Mouse (Mus musculus): ENCODE results near the gene Heatr6.

The Heatr6 gene

GRCm38 (mm10) chr11:83815191-83815590, 61.7 kb downstream of the Heatr6 start:
- DNase-seq, result no peak

- DNase-seq, result peak; percentile 50
Measured at GRCm38 (mm10) chr11:83815628-83816027, 62.1 kb downstream of the Heatr6 start.

GRCm38 (mm10) chr11:83817048-83817447, 63.6 kb downstream of the Heatr6 start:
- no peak for DNase-seq

GRCm38 (mm10) chr11:83817994-83818393, 64.5 kb downstream of the Heatr6 start:
- DNase-seq, result no peak

- DNase-seq, result no peak
Measured at GRCm38 (mm10) chr11:83818591-83819127, 65.2 kb downstream of the Heatr6 start.

- DNase-seq, result no peak
Measured at GRCm38 (mm10) chr11:83819806-83820483, 66.4 kb downstream of the Heatr6 start.

GRCm38 (mm10) chr11:83826142-83826541, 72.6 kb downstream of the Heatr6 start:
- DNase-seq, result no peak

- DNase-seq, result no peak
Measured at GRCm38 (mm10) chr11:83828553-83829142, 75.2 kb downstream of the Heatr6 start.

GRCm38 (mm10) chr11:83832389-83832788, 78.9 kb downstream of the Heatr6 start:
- DNase-seq, result no peak

All from cerebellum, adult 9-10 months (tissue).